In genomic region chr9:21220490-21221382, GRCm38 (mm10) we compare ENCODE assay signal across 8 mouse cellular contexts. TPM values are rescaled to one million over a fixed set of nuclear protein-coding genes. Genes with fewer than 3 reads are reported as not detected.
DNase-seq lines count a peak whose midpoint lies in the region; ATAC-seq and TF ChIP-seq lines count a peak whose summit lies in the region.

No protein-coding gene starts in this region.

- ATAC-seq in cerebellum, adult (ENCODE audit: insufficient number of reproducible peaks, low FRiP score, low TSS enrichment) = peak; percentile 97
- peak; percentile 88 for ATAC-seq in forebrain, embryonic 13.5 days
- ATAC-seq in neural tube, embryonic 15.5 days (ENCODE audit: low FRiP score) = peak; percentile 87

- 15% methylated on average over 21 of the region's 21 CpGs for WGBS in forebrain, embryonic 13.5 days
- WGBS in neural tube, embryonic 15.5 days = 16% methylated on average over 21 of the region's 21 CpGs

- peaks cover 4% of the 10 kb centered on the region; the same call in 1 of the 2 replicates for H3K27me3 ChIP-seq in E14TG2a.4 (ENCODE audit: insufficient read depth, low read length)
- peaks cover 7% of the 10 kb centered on the region; the same call in 1 of the 2 replicates for H3K27me3 ChIP-seq in forebrain, embryonic 13.5 days
- H3K27me3 ChIP-seq in neural tube, embryonic 15.5 days (replicated peaks) = no peaks in the 10 kb centered on the region

- no peak overlapping the region for H3K27ac ChIP-seq in forebrain, embryonic 13.5 days
- no peak overlapping the region; the same call in 1 of the 2 replicates for H3K27ac ChIP-seq in neural tube, embryonic 15.5 days (replicated peaks)

- DNase-seq in heart, postnatal 14 days = peak; percentile 88 to 91
- DNase-seq in layer of hippocampus, adult 11-12 months (ENCODE audit: low spot score) = peak; percentile 96
- DNase-seq in lung, adult 18-20 months = peak; percentile 94 to 96
- DNase-seq in testis, postnatal 14 days (ENCODE audit: low spot score) = peak; percentile 94

- peak overlapping the region; percentile 52 for H3K4me2 ChIP-seq in forebrain, embryonic 13.5 days
- H3K4me2 ChIP-seq in neural tube, embryonic 15.5 days = peak overlapping the region; percentile 57

- peak; percentile 93 for TF ChIP-seq CTCF in E14TG2a.4 (conservative IDR thresholded peaks at IDR 0.05; ENCODE audit: low read length)

- peaks cover 63% of the 10 kb centered on the region for H3K4me1 ChIP-seq in E14TG2a.4 (replicated peaks; ENCODE audit: low read depth, low read length)
- H3K4me1 ChIP-seq in forebrain, embryonic 13.5 days = peaks cover 15% of the 10 kb centered on the region
- H3K4me1 ChIP-seq in neural tube, embryonic 15.5 days = peaks cover 19% of the 10 kb centered on the region

- peak overlapping the region; percentile 59 for H3K4me3 ChIP-seq in E14TG2a.4 (replicated peaks; ENCODE audit: low read length)
- H3K4me3 ChIP-seq in forebrain, embryonic 13.5 days = peak overlapping the region; percentile 27
- peak overlapping the region; percentile 31 for H3K4me3 ChIP-seq in neural tube, embryonic 15.5 days (replicated peaks)

- H3K36me3 ChIP-seq in E14TG2a.4 (ENCODE audit: insufficient read depth, low read length) = no peaks in the 10 kb centered on the region
- no peaks in the 10 kb centered on the region for H3K36me3 ChIP-seq in forebrain, embryonic 13.5 days (ENCODE audit: poor library complexity, severe bottlenecking)
- H3K36me3 ChIP-seq in neural tube, embryonic 15.5 days = no peaks in the 10 kb centered on the region

- H3K9ac ChIP-seq in forebrain, embryonic 13.5 days = peak overlapping the region; percentile 34; the same call in 1 of the 2 replicates
- H3K9ac ChIP-seq in neural tube, embryonic 15.5 days (replicated peaks) = 0 out of 2 replicates have a peak overlapping the region, but pooled peaks have one; percentile 7

- intact Hi-C loops in heart, postnatal 14 days (cut with DNase I) = loop anchor here (5.0 kb wide), 1 partner anchor 137 kb away; no protein-coding TSS in a partner anchor

- no peaks in the 10 kb centered on the region for H3K9me3 ChIP-seq in E14TG2a.4 (ENCODE audit: low read length)
- H3K9me3 ChIP-seq in forebrain, embryonic 13.5 days (replicated peaks) = no peaks in the 10 kb centered on the region; the same call in 1 of the 2 replicates
- no peaks in the 10 kb centered on the region for H3K9me3 ChIP-seq in neural tube, embryonic 15.5 days (replicated peaks)

RNA-seq across cellular contexts. Expression of gene Keap1, which starts 18.4 kb away (rescaled TPM):
- polyA plus RNA-seq in forebrain, embryonic 13.5 days (2015; fragmentation: Nextera tagmentation; extraction: Ambion mirVana) = 55.7 and 60.0 TPM in 2 replicates
- total RNA-seq in heart, postnatal 14 days (2021) = 10 to 100 TPM; 38.6 to 40.8 TPM
- 70.1 and 72.0 TPM in 2 replicates for polyA plus RNA-seq in neural tube, embryonic 15.5 days (2015; fragmentation: Nextera tagmentation; extraction: Ambion mirVana)

RNA-seq across cellular contexts. Expression of gene S1pr5, which starts 27.5 kb away (rescaled TPM):
- polyA plus RNA-seq in forebrain, embryonic 13.5 days (2015; fragmentation: Nextera tagmentation; extraction: Ambion mirVana) = 0.37 and 0.55 TPM in 2 replicates
- under 1 TPM; 0.27 to 0.45 TPM for total RNA-seq in heart, postnatal 14 days (2021)
- 5.8 and 6.7 TPM in 2 replicates for polyA plus RNA-seq in neural tube, embryonic 15.5 days (2015; fragmentation: Nextera tagmentation; extraction: Ambion mirVana)

RNA-seq across cellular contexts. Expression of gene Atg4d, which starts 44.4 kb away (rescaled TPM):
- 60.2 and 60.3 TPM in 2 replicates for polyA plus RNA-seq in forebrain, embryonic 13.5 days (2015; fragmentation: Nextera tagmentation; extraction: Ambion mirVana)
- 10 to 100 TPM; 73.3 to 85.0 TPM for total RNA-seq in heart, postnatal 14 days (2021)
- 50.0 and 52.4 TPM in 2 replicates for polyA plus RNA-seq in neural tube, embryonic 15.5 days (2015; fragmentation: Nextera tagmentation; extraction: Ambion mirVana)

RNA-seq across cellular contexts. Expression of gene Pde4a, which starts 55.2 kb away (rescaled TPM):
- polyA plus RNA-seq in forebrain, embryonic 13.5 days (2015; fragmentation: Nextera tagmentation; extraction: Ambion mirVana) = 15.7 TPM in 2 replicates
- total RNA-seq in heart, postnatal 14 days (2021) = 10 to 100 TPM; 36.7 to 37.5 TPM
- polyA plus RNA-seq in neural tube, embryonic 15.5 days (2015; fragmentation: Nextera tagmentation; extraction: Ambion mirVana) = 37.4 and 42.1 TPM in 2 replicates
